Comparison of ENCODE assay signal across 7 mouse cellular contexts in genomic region chr16:16600461-16600860, GRCm38 (mm10). TPM values are rescaled to one million over a fixed set of nuclear protein-coding genes. Genes with fewer than 3 reads are reported as not detected.
DNase-seq lines count a peak whose midpoint lies in the region; ATAC-seq and TF ChIP-seq lines count a peak whose summit lies in the region.

Gene Fgd4, minus strand, starts transcription at chr16:16600549.

- peaks cover 3% of the 10 kb centered on the region; the same call in 1 of the 2 replicates for H3K4me1 ChIP-seq in thymus, adult 2 months (replicated peaks; ENCODE audit: control insufficient read depth, insufficient read depth, low read length)
- peaks cover 12% of the 10 kb centered on the region for H3K4me1 ChIP-seq in forebrain, embryonic 15.5 days
- peaks cover 4% of the 10 kb centered on the region; the same call in 1 of the 2 replicates for H3K4me1 ChIP-seq in hindbrain, embryonic 14.5 days (replicated peaks; ENCODE audit: control insufficient read depth, insufficient read depth, low read length)
- H3K4me1 ChIP-seq in limb, embryonic 15.5 days = peaks cover 7% of the 10 kb centered on the region; the same call in 1 of the 2 replicates
- no peaks in the 10 kb centered on the region for H3K4me1 ChIP-seq in stomach, embryonic 15.5 days

- peaks cover 11% of the 10 kb centered on the region; the same call in 1 of the 2 replicates for H3K27me3 ChIP-seq in thymus, adult 2 months (ENCODE audit: control insufficient read depth, insufficient read depth, low read length)
- H3K27me3 ChIP-seq in forebrain, embryonic 15.5 days = no peaks in the 10 kb centered on the region
- 0 out of 2 replicates have a peak, but pooled peaks cover 5% of the 10 kb centered on the region for H3K27me3 ChIP-seq in hindbrain, embryonic 14.5 days (ENCODE audit: control insufficient read depth, insufficient read depth, low read length)
- H3K27me3 ChIP-seq in limb, embryonic 15.5 days = no peaks in the 10 kb centered on the region
- H3K27me3 ChIP-seq in stomach, embryonic 15.5 days (replicated peaks) = no peaks in the 10 kb centered on the region

- no peaks in the 10 kb centered on the region for H3K36me3 ChIP-seq in thymus, adult 2 months (ENCODE audit: control insufficient read depth, insufficient read depth, low read length)
- no peaks in the 10 kb centered on the region for H3K36me3 ChIP-seq in forebrain, embryonic 15.5 days
- H3K36me3 ChIP-seq in hindbrain, embryonic 14.5 days (replicated peaks; ENCODE audit: control insufficient read depth, insufficient read depth) = no peaks in the 10 kb centered on the region
- H3K36me3 ChIP-seq in limb, embryonic 15.5 days = no peaks in the 10 kb centered on the region
- H3K36me3 ChIP-seq in stomach, embryonic 15.5 days = no peaks in the 10 kb centered on the region

- peak within 1 kb of the TSS; percentile 96 for H3K4me2 ChIP-seq in forebrain, embryonic 15.5 days (replicated peaks)
- H3K4me2 ChIP-seq in hindbrain, embryonic 14.5 days (replicated peaks) = peak within 1 kb of the TSS; percentile 90
- peak within 1 kb of the TSS; percentile 85 for H3K4me2 ChIP-seq in limb, embryonic 15.5 days
- peak within 1 kb of the TSS; percentile 89 for H3K4me2 ChIP-seq in stomach, embryonic 15.5 days

- DNase-seq in thymus, adult 2 months = no peak
- DNase-seq in thymus, adult 18-20 months = no peak
- DNase-seq in hindbrain, embryonic 14.5 days (ENCODE audit: low spot score) = peak; percentile 52
- DNase-seq in thymus, postnatal 10 days (ENCODE audit: low spot score in 2 of 2) = no peak

- 42% methylated on average over 5 of the region's 5 CpGs for WGBS in thymus, adult 2 months
- WGBS in forebrain, embryonic 15.5 days = 44% methylated on average over 5 of the region's 5 CpGs
- 43% methylated on average over 5 of the region's 5 CpGs for WGBS in hindbrain, embryonic 14.5 days
- 37% methylated on average over 5 of the region's 5 CpGs for WGBS in limb, embryonic 15.5 days
- WGBS in stomach, embryonic 15.5 days = 38% methylated on average over 5 of the region's 5 CpGs

- H3K9ac ChIP-seq in forebrain, embryonic 15.5 days (replicated peaks) = peak within 1 kb of the TSS; percentile 59
- H3K9ac ChIP-seq in hindbrain, embryonic 14.5 days = peak within 1 kb of the TSS; percentile 78
- peak within 1 kb of the TSS; percentile 69 for H3K9ac ChIP-seq in limb, embryonic 15.5 days
- H3K9ac ChIP-seq in stomach, embryonic 15.5 days = peak within 1 kb of the TSS; percentile 82

- no peaks in the 10 kb centered on the region for H3K9me3 ChIP-seq in forebrain, embryonic 15.5 days
- H3K9me3 ChIP-seq in hindbrain, embryonic 14.5 days (ENCODE audit: control insufficient read depth, low read length) = no peaks in the 10 kb centered on the region
- H3K9me3 ChIP-seq in limb, embryonic 15.5 days = no peaks in the 10 kb centered on the region
- H3K9me3 ChIP-seq in stomach, embryonic 15.5 days = no peaks in the 10 kb centered on the region

- TF ChIP-seq POLR2A in thymus, adult 2 months (IDR thresholded peaks at IDR 0.05; ENCODE audit: control insufficient read depth, extremely low read depth, insufficient read depth, low read length, poor library complexity) = no peak

- no peak within 1 kb of the TSS for H3K27ac ChIP-seq in thymus, adult 2 months (ENCODE audit: control insufficient read depth, insufficient read depth, low read length)
- H3K27ac ChIP-seq in forebrain, embryonic 15.5 days (replicated peaks) = no peak within 1 kb of the TSS
- H3K27ac ChIP-seq in hindbrain, embryonic 14.5 days = peak within 1 kb of the TSS; percentile 41
- H3K27ac ChIP-seq in limb, embryonic 15.5 days = peak within 1 kb of the TSS; percentile 72
- peak within 1 kb of the TSS; percentile 91 for H3K27ac ChIP-seq in stomach, embryonic 15.5 days

- ATAC-seq in forebrain, embryonic 15.5 days (replicated peaks) = no peak; the same call in 1 of the 2 replicates
- ATAC-seq in hindbrain, embryonic 14.5 days (ENCODE audit: low FRiP score) = no peak
- no peak for ATAC-seq in limb, embryonic 15.5 days (ENCODE audit: insufficient number of reproducible peaks, low FRiP score, low TSS enrichment, low read depth)
- peak; percentile 33; the same call in 1 of the 2 replicates for ATAC-seq in stomach, embryonic 15.5 days (ENCODE audit: insufficient read depth, low FRiP score, low read depth)

- TF ChIP-seq CTCF in thymus, adult 2 months (IDR thresholded peaks at IDR 0.05; ENCODE audit: borderline replicate concordance, control insufficient read depth, extremely low read depth, insufficient read depth, low read length, poor library complexity) = no peak

- peak within 1 kb of the TSS; percentile 35 for H3K4me3 ChIP-seq in thymus, adult 2 months (ENCODE audit: control insufficient read depth, insufficient read depth, low read length)
- peak within 1 kb of the TSS; percentile 77 for H3K4me3 ChIP-seq in forebrain, embryonic 15.5 days
- H3K4me3 ChIP-seq in hindbrain, embryonic 14.5 days (replicated peaks; ENCODE audit: low read length) = peak within 1 kb of the TSS; percentile 85
- H3K4me3 ChIP-seq in limb, embryonic 15.5 days = peak within 1 kb of the TSS; percentile 78
- H3K4me3 ChIP-seq in stomach, embryonic 15.5 days (replicated peaks) = peak within 1 kb of the TSS; percentile 78

RNA-seq across cellular contexts. Expression of gene Fgd4, which starts in this region (rescaled TPM):
- polyA plus RNA-seq in thymus, adult 2 months (2012; rRNA removed) = 0.64 and 0.98 TPM in 2 replicates
- 27.1 TPM in 2 replicates for polyA plus RNA-seq in forebrain, embryonic 15.5 days (2015; fragmentation: Nextera tagmentation; extraction: Ambion mirVana)
- polyA plus RNA-seq in hindbrain, embryonic 14.5 days (2014; fragmentation: Nextera tagmentation; extraction: Ambion mirVana) = 20.0 and 24.2 TPM in 2 replicates
- 5.6 and 6.5 TPM in 2 replicates for polyA plus RNA-seq in limb, embryonic 15.5 days (2015; fragmentation: Nextera tagmentation; extraction: Ambion mirVana)
- polyA plus RNA-seq in stomach, embryonic 15.5 days (2015; fragmentation: Nextera tagmentation; extraction: Ambion mirVana) = 13.2 and 13.5 TPM in 2 replicates

Comparison
In these comparisons a context has a peak if more than half of its experiments do, and no peak if none do; other contexts are left out.
1. H3K27ac ChIP-seq: peak in hindbrain, embryonic 14.5 days (single experiment), limb, embryonic 15.5 days (single experiment) and stomach, embryonic 15.5 days (single experiment); none in thymus, adult 2 months (single experiment) and forebrain, embryonic 15.5 days (single experiment).
2. H3K4me3 ChIP-seq: peak in every context shown above with its lines; median percentile 85 in hindbrain, embryonic 14.5 days; 78 in limb, embryonic 15.5 days; 78 in stomach, embryonic 15.5 days; 77 in forebrain, embryonic 15.5 days; 35 in thymus, adult 2 months.
3. Peak in every context shown above with its lines, with median percentiles within 50 percentile points of each other: H3K4me2 ChIP-seq and H3K9ac ChIP-seq.